Mouse (Mus musculus): ENCODE results near the gene Ret. TPM values are rescaled to one million over a fixed set of nuclear protein-coding genes. Genes with fewer than 3 reads are reported as not detected.

The Ret gene
- polyA plus RNA-seq, 1 experiment from 2014 or later: 0.05 TPM

GRCm38 (mm10) chr6:118215676-118216075 is 18.2 kb upstream of the Ret start:
- ATAC-seq (no peak), DNase-seq (no peak)
- Histone ChIP-seq H3K4me1 (ENCODE audit: insufficient read depth) (no peaks in the 10 kb centered on the region), H3K4me2 (ENCODE audit: low read depth, low read length) (no peak overlapping the region), H3K36me3 (replicated peaks; ENCODE audit: insufficient read depth, low read length) (no peaks in the 10 kb centered on the region), H3K27me3 (ENCODE audit: insufficient read depth, low read length) (no peaks in the 10 kb centered on the region), H3K4me3 (ENCODE audit: low read depth, low read length) (no peak overlapping the region), H3K9me3 (ENCODE audit: low read length) (no peaks in the 10 kb centered on the region), H3K27ac (ENCODE audit: low read depth) (no peak overlapping the region), H3K9ac (replicated peaks) (no peak overlapping the region)
- TF ChIP-seq CTCF (IDR thresholded peaks at IDR 0.05; ENCODE audit: low read depth) (no peak), EP300 (IDR thresholded peaks at IDR 0.05; ENCODE audit: low read depth) (no peak)
- WGBS (ENCODE audit: insufficient replicate concordance): 81% methylated on average over 7 of the region's 9 CpGs

DNA sequence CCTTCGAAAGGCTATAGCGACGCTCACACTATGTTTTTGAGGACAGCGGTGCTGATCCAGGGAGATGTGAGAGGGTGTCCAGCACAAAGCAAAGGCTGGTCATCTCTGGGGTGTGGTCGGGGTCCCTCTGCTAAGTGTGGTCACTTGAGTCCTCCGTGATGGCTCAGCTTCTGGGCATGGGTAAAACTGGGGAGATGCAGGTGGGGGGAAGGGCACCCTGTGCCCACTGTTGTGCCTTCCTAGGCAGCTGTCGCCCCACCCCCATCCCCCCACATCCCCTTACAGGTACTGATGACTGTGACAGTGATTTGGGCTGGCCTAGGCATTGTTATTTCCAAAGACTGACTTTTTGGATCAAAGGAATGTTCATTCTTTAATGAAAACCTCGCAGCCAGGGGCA is 10.8 kb upstream of the Ret start:
- TF ChIP-seq EP300 (IDR thresholded peaks at IDR 0.05; ENCODE audit: low read depth): no peak
- no peak for TF ChIP-seq CTCF (IDR thresholded peaks at IDR 0.05; ENCODE audit: low read depth)
- Histone ChIP-seq H3K27me3 (ENCODE audit: insufficient read depth, low read length) (no peaks in the 10 kb centered on the region), H3K4me2 (ENCODE audit: low read depth, low read length) (no peak overlapping the region), H3K4me3 (ENCODE audit: low read depth, low read length) (no peak overlapping the region), H3K36me3 (replicated peaks; ENCODE audit: insufficient read depth, low read length) (no peaks in the 10 kb centered on the region), H3K9me3 (ENCODE audit: low read length) (no peaks in the 10 kb centered on the region), H3K4me1 (ENCODE audit: insufficient read depth) (no peaks in the 10 kb centered on the region), H3K27ac (ENCODE audit: low read depth) (no peak overlapping the region), H3K9ac (replicated peaks) (no peak overlapping the region)
- WGBS (ENCODE audit: insufficient replicate concordance): 78% methylated on average over 8 of the region's 8 CpGs
- DNase-seq: no peak
- ATAC-seq: no peak

- Histone ChIP-seq H3K4me1 (ENCODE audit: insufficient read depth) (no peaks in the 10 kb centered on the region), H3K27ac (ENCODE audit: low read depth) (no peak overlapping the region), H3K4me3 (ENCODE audit: low read depth, low read length) (no peak overlapping the region), H3K27me3 (ENCODE audit: insufficient read depth, low read length) (no peaks in the 10 kb centered on the region), H3K4me2 (ENCODE audit: low read depth, low read length) (no peak overlapping the region), H3K36me3 (replicated peaks; ENCODE audit: insufficient read depth, low read length) (no peaks in the 10 kb centered on the region), H3K9ac (replicated peaks) (no peak overlapping the region), H3K9me3 (ENCODE audit: low read length) (no peaks in the 10 kb centered on the region)
- DNase-seq (no peak), ATAC-seq (no peak)
- 83% methylated on average over 6 of the region's 6 CpGs for WGBS (ENCODE audit: insufficient replicate concordance)
- no peak for TF ChIP-seq EP300 (IDR thresholded peaks at IDR 0.05; ENCODE audit: low read depth)
- no peak for TF ChIP-seq CTCF (IDR thresholded peaks at IDR 0.05; ENCODE audit: low read depth)
These were observed 8.9 kb upstream of the Ret start for GRCm38 (mm10) chr6:118206386-118206785.

DNA sequence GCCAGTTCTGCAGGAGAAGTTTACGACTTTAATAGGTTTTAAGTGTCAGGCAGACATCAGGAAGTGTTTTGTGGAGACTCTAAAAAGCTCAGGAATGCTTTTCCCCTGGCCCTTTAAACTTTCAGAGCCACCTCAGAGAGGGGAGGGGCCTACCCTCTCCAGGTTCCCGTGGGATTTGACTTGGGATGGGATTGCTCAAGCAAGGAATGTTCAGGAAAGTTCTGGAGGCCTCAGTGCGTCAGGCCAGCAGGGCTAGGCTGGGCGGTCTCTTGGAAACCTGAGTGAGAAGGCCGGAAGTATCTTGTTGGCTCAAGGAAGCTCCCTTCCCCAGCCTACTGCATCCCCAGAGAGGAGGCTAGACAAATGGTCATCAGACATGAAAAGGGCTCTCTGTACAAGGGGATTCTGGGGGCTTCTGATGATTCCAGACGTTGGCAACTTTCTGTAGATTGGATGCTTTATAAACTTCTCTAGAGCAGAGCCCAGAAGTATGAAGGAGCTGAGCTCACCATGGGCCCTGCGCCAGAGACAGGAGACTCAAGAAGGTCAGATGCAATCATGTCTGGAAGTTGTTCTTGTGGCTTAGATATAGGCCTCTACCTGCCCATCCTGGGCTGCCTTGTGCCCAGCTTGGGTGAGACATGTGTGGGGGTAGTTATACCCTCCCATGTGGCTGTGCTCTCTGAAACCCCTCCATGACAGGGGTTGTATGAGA is 7.8 kb upstream of the Ret start:
- Histone ChIP-seq H3K27me3 (ENCODE audit: insufficient read depth, low read length) (no peaks in the 10 kb centered on the region), H3K27ac (ENCODE audit: low read depth) (no peak overlapping the region), H3K4me1 (ENCODE audit: insufficient read depth) (no peaks in the 10 kb centered on the region), H3K4me3 (ENCODE audit: low read depth, low read length) (no peak overlapping the region), H3K9ac (replicated peaks) (no peak overlapping the region), H3K9me3 (ENCODE audit: low read length) (no peaks in the 10 kb centered on the region), H3K4me2 (ENCODE audit: low read depth, low read length) (no peak overlapping the region), H3K36me3 (replicated peaks; ENCODE audit: insufficient read depth, low read length) (no peaks in the 10 kb centered on the region)
- ATAC-seq (no peak), DNase-seq (no peak)
- TF ChIP-seq CTCF (IDR thresholded peaks at IDR 0.05; ENCODE audit: low read depth) (no peak), EP300 (IDR thresholded peaks at IDR 0.05; ENCODE audit: low read depth) (no peak)
- WGBS (ENCODE audit: insufficient replicate concordance): 42% methylated on average over 7 of the region's 7 CpGs

GRCm38 (mm10) chr6:118204112-118204511 is 6.6 kb upstream of the Ret start:
- DNase-seq (no peak), ATAC-seq (no peak)
- no peaks in the 10 kb centered on the region for H3K36me3 ChIP-seq (replicated peaks; ENCODE audit: insufficient read depth, low read length)
- no peak overlapping the region for H3K4me3 ChIP-seq (ENCODE audit: low read depth, low read length)
- no peaks in the 10 kb centered on the region for H3K9me3 ChIP-seq (ENCODE audit: low read length)
- peaks cover 6% of the 10 kb centered on the region for H3K27me3 ChIP-seq (ENCODE audit: insufficient read depth, low read length)
- no peak overlapping the region for H3K4me2 ChIP-seq (ENCODE audit: low read depth, low read length)
- H3K9ac ChIP-seq (replicated peaks): no peak overlapping the region
- TF ChIP-seq EP300 (IDR thresholded peaks at IDR 0.05; ENCODE audit: low read depth) (no peak), CTCF (IDR thresholded peaks at IDR 0.05; ENCODE audit: low read depth) (no peak)
- WGBS (ENCODE audit: insufficient replicate concordance): 75% methylated on average over 1 of the region's 1 CpGs
- no peak overlapping the region for H3K27ac ChIP-seq (ENCODE audit: low read depth)
- H3K4me1 ChIP-seq (ENCODE audit: insufficient read depth): no peaks in the 10 kb centered on the region

DNA sequence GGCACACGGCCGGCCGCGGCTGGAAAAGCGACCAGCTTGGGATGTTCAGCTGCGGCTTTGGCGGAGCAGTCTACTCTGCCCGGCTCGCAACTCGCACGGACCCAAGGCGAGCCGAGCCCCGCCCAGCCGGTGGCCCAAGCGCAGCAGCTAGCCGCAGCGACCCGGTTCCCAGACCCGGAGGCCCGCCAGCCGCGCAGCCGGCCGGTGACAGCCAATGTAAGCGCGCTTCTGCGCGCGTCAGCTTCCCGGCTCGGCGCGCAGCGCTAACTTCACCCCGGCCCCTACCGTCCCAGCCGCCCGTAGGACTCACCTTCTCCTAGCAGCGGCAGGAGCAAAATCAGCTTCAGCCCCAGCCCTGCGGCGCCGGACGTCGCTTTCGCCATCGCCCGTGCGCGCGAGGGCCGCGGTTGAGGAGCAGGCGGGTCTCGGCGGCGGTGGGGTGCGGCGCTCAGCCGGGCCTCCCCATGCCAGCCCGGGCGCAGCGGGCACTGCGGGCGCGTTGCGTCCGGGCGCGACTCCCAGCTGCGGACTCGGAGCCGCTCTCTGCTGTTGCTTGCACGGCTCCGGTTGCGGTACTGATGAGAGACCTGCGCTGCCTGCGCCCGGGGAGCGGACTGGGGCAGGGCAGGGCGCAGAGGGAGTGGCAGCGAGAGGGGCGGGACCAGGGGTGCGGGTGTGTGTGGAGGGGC is 623 bp downstream of the Ret start:
- Histone ChIP-seq H3K9ac (replicated peaks) (no peak overlapping the region), H3K4me1 (ENCODE audit: insufficient read depth) (peaks cover 9% of the 10 kb centered on the region; the same call in 1 of the 2 replicates), H3K27ac (ENCODE audit: low read depth) (no peak overlapping the region), H3K36me3 (replicated peaks; ENCODE audit: insufficient read depth, low read length) (no peaks in the 10 kb centered on the region), H3K4me3 (ENCODE audit: low read depth, low read length) (peak overlapping the region; percentile 49), H3K9me3 (ENCODE audit: low read length) (no peaks in the 10 kb centered on the region), H3K27me3 (ENCODE audit: insufficient read depth, low read length) (peaks cover 65% of the 10 kb centered on the region), H3K4me2 (ENCODE audit: low read depth, low read length) (peak overlapping the region; percentile 80)
- no peak for TF ChIP-seq CTCF (IDR thresholded peaks at IDR 0.05; ENCODE audit: low read depth)
- TF ChIP-seq EP300 (IDR thresholded peaks at IDR 0.05; ENCODE audit: low read depth): no peak
- 1% methylated on average over 63 of the region's 84 CpGs for WGBS (ENCODE audit: insufficient replicate concordance)
- ATAC-seq (0 out of 2 replicates have a peak, but pooled peaks have one; percentile 33), DNase-seq (peak; percentile 46)

Data from liver, postnatal 0 days (tissue).